Mouse (Mus musculus) E14TG2a.4 (cell line): Measurements from ENCODE around the gene Rfc1.

ENCODE experiments used
- CTCF ChIP-seq: conservative IDR thresholded peaks from 2 replicates; pipeline ENCODE4 v1.5.1; 2014; ENCODE audit warnings: low read length
- NANOG ChIP-seq: IDR thresholded peaks from 2 replicates; pipeline ENCODE4 v1.6.1; 2014; ENCODE audit warnings: borderline replicate concordance, low read length, mixed read lengths
- POU5F1 ChIP-seq: IDR thresholded peaks from 2 replicates; pipeline ENCODE4 v1.6.1; 2014; ENCODE audit warnings: low read length, borderline replicate concordance

GRCm38 (mm10) chr5:65305516-65305915 is 30.0 kb downstream of the Rfc1 start:
- TF ChIP-seq CTCF: no peak
- TF ChIP-seq NANOG: no peak
- no peak for TF ChIP-seq POU5F1
